13 mouse cellular contexts compared by ENCODE assay signal in genomic region chr2:10998798-10999197, GRCm38 (mm10).
"Had no signal": no experiment of that assay in that cellular context is flagged by ENCODE, and none has a peak within 500 bp of the region (broad histone marks: within the 10 kb centered on the region; RNA-seq: fewer than 3 reads in every experiment).

No protein-coding gene starts in this region.

- H3K36me3 ChIP-seq: lung, embryonic 15.5 days had no signal

- H3K4me2 ChIP-seq: liver, embryonic 11.5 days; lung, embryonic 15.5 days; midbrain, embryonic 11.5 days had no signal

- DNase-seq: kidney, adult 9 months; kidney, postnatal 14 days; liver, postnatal 0 days; lung, postnatal 10 days; lung, postnatal 4 days; midbrain, embryonic 14.5 days; thymus, adult 18-20 months; thymus, postnatal 36 days had no signal

- ATAC-seq: liver, postnatal 0 days had no signal

- H3K27ac ChIP-seq: layer of hippocampus, adult 2 months; liver, embryonic 14.5 days; lung, embryonic 15.5 days had no signal

- H3K27me3 ChIP-seq: lung, embryonic 15.5 days had no signal

- H3K9ac ChIP-seq: liver, embryonic 14.5 days; liver, postnatal 0 days; lung, embryonic 15.5 days had no signal

- H3K9me3 ChIP-seq: lung, embryonic 15.5 days had no signal

- H3K4me1 ChIP-seq: lung, embryonic 15.5 days had no signal

- H3K4me3 ChIP-seq: layer of hippocampus, adult 2 months; lung, embryonic 15.5 days had no signal
